Mouse (Mus musculus): ENCODE results near the gene Slc44a3. TPM values are rescaled to one million over a fixed set of nuclear protein-coding genes. Genes with fewer than 3 reads are reported as not detected.

Slc44a3 gene
- polyA plus RNA-seq, 1 experiment: not detected

DNA sequence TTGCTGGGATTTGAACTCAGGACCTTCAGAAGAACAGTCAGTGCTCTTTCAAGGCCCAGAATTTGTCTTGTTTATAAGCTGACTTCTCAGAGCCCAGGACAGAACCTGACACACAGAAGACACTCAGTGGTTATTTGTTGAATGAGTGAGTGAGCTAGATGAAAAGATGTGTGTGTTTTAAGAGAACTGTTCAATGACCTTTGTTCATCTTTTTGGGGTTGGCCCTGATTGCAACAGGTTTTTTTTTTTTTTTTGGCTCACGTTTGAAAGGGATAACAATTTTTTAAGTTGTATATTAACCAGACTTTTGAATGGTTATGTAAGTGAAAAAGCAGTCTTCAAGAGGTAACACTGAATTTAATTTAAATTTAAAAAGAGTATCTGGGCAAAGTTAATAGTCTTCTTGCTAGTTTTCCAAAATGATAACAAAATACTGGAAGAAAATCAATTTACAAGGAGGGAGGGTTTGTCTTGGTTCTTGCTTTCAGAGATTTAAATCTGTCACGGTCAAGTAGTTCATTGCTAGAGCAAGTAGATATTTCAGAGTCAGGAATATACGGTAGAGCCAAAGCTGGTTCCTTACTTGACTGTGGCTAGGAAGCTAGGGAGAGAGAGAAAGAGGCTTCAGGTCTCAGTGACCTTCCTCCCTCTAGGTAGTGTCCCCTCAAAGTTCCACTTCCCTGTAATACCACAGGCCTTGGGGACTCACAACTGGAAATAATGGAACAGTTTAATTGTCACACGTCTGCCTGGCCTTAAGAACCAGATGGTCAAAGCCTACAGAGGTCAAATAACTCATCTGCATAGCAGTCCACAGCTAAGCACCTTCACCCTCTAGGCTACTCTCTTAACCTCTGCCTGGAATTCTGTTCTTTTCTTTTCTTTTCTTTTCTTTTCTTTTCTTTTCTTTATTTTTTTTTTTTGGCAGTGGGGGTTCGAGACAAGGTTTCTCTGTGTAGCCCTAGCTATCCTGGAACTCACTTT lies 115.7 kb downstream of the Slc44a3 start:
- TF ChIP-seq GATA1 (IDR thresholded peaks at IDR 0.05; ENCODE audit: low read length): no peak

DNA sequence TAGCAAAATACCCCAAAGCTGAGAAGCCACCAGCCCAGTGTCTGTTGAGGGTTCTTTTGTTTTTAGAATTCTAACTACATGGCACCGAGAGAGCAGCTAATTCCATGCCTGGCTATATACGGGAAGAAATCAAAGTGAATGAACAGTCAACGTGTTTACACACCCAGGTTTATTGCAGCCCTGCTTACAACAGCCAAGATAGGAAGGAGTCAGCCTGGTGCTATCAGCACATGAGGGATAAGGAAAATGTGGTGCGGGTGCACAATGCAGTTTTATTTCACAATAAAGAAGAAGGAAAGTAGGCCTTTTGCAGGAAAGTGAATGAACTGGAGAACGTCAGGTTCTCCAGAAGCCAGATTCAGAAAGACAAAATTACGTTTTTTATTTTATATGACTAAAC lies 120.8 kb downstream of the Slc44a3 start:
- TF ChIP-seq GATA1 (IDR thresholded peaks at IDR 0.05; ENCODE audit: low read length): no peak

Other genes with a start within 250 kb of the Slc44a3 start
- gene Tmem56, start 249.3 kb downstream of the Slc44a3 start, polyA plus RNA-seq (2012): 11.4 and 16.8 TPM in 2 replicates
- gene Alg14, start 240.6 kb downstream of the Slc44a3 start, polyA plus RNA-seq (2012): 3.7 and 4.2 TPM in 2 replicates
- gene Cnn3, start 105.9 kb downstream of the Slc44a3 start, polyA plus RNA-seq (2012): not detected in 2 replicates
- gene 4930432M17Rik, start 138.4 kb upstream of the Slc44a3 start, polyA plus RNA-seq (2012): not detected in 2 replicates
- gene F3, start 191.1 kb upstream of the Slc44a3 start, polyA plus RNA-seq (2012): not detected in 2 replicates